Mouse (Mus musculus) liver, adult 10 weeks (tissue): ENCODE measurements around the gene BC030499. TPM values are rescaled to one million over a fixed set of nuclear protein-coding genes. Genes with fewer than 3 reads are reported as not detected.

ENCODE experiments used
- polyA plus RNA-seq: library from polyadenylated mRNA; stranded (reverse); fragments of 350-450 nt; fragmentation: Illumina TruSeq; extraction: RNeasy Lipid Tissue Mini Kit (QIAGEN cat#74804); gene quantifications from one replicate; pipeline ENCODE4 v1.2.3, GENCODE M21; 2014; ENCODE audit warnings: low read depth, low replicate concordance

The BC030499 gene
- 0.24 TPM for polyA plus RNA-seq

GRCm38 (mm10) chr11:78290654-78291053 lies at the start of gene BC030499:
Gene BC030499, plus strand, starts transcription at chr11:78290841.

DNA sequence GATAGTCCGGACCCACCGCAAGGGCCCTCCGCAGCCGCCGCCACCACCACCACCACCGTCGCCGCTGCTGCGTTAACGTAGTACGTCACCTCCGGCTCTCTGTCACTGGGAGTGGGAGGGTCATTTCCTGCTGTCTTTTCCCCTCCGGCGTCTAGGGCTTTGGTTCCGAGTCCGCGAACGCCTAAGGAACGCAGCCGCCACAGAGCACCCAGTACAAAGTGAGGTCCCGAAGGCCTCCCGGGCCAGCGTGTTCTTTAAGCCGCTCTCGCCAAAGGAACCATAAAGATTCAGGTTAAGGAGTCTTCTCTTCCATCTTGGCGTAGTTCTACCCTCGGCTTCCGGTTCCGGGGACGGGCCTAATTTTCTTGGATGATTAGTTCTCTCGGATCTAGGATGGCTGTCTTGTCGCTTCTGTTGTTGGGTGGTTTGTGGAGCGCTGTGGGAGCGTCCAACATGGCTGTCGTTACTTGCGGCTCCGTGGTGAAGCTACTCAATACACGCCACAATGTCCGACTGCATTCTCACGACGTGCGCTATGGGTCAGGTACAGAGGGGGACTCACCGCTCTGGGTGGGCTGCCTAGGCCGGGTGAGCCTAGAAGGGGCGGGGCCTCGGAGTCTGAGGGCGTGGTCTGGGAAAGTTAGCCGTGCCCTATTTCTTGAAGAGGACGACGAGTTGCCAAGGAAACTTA lies 44.9 kb upstream of the BC030499 start, which contains the start of the genes Sdf2 and Supt6:
Gene Sdf2, plus strand, starts transcription at position 120 of the 691 bp plus-strand sequence.
Gene Supt6, minus strand, starts transcription at position 361 of the 691 bp plus-strand sequence.

DNA sequence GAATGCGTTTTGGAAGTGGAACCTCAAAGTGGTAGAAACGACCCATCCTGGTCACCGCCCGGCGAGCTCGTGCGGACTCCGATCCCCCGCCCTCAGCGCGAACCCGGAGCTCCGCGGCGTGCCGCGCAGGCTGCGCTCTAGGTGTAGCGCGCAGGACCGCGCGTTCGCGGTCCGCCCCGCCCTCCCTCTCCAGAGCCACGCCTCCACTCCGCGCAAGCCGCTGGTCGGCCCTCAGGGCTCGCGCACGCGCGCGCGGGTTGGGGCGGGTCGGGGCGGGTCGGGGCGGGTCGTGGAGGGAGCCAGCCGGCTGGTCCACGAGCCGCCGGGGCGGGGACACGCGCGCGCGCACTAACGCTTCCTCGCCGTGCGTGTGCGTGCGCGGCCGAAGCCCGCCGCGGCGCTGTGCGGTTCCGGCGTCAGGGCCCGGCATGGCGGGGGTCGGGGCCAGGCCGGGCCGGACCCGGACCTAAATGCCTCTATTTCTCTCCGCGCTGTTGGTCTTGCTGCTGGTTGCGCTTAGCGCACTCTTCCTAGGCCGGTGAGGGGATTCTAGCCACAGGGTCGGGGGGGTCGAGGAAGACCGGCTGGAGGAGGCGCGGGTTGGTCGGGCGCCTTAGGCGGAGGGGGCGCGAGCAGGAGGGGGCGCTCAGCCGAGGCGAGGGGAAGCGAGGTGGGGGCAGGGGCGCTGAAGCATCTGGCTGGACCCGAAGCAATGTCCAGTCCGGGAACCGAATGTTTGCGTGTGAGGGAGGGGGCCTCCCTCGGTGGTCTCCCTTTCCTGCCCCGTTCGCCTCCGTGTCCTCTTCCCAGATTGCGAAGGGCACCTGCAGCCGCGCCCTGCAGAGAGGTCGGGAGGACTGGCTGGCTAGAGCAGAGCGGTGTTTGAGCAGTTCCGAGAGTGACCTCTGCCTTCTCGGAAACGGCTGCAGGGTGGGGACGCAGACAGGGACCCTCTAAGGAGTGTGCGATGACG lies 29.0 kb upstream of the BC030499 start, which contains the start of gene 2610507B11Rik:
Gene 2610507B11Rik, plus strand, starts transcription at position 373 of the 973 bp plus-strand sequence.

DNA sequence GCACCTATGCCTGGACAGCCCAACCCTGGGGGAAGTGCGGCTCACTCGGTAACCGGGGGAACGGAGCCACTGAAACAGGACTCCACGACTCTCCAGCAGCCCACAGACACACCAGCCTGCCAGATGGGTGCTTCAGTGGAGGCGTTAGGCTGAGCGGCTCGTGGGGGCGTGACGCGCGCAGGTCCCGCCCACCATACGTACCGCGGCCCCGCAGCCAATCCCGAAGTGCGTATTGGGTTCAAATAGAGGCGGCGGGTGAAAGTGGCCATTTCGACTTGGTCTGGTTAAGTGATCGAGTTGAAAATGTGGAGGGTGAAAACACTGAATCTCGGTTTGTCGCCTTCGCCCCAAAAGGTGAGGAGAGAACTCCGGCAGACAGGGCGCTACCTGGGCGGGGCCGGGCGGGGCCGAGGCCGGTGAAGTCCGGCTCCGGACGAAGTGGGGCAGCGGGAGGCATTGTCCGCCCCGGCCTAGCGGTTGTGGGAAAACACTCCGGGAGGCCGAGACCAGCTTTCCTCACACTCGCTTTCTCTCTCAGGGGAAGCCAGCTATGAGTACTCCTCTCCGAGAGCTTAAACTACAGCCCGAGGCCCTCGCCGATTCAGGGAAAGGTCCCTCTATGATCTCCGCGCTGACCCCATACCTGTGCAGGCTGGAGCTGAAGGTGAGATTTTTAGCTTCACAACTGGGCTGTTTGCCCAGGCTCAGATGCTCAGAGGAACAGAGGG lies 10.9 kb downstream of the BC030499 start, which contains the start of gene Spag5:
Gene Spag5, plus strand, starts transcription at position 173 of the 728 bp plus-strand sequence.

DNA sequence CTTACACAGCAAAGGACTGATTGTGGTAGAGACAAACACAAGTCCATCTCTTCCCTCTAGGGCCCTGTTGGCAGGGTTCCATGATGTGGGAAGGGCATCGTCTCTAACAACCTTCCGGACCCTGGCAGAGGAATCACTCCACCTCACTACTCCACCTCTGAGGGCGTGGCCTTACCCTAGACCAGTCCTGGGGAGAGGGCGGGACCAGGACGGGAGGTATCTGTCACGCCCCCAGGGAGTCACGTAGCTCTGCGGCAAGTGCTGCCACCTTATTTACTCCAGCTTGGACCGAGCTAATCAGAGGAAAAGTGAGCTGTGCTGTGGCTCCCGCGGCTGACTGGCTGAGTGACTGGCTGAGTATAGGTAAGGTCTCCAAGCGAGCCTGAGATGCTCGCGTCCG lies 32.2 kb downstream of the BC030499 start, which contains the start of gene Aldoc:
Gene Aldoc, plus strand, starts transcription at position 109 of the 400 bp plus-strand sequence.

GRCm38 (mm10) chr11:78327634-78328511 lies 37.2 kb downstream of the BC030499 start, which contains the start of gene Pigs:
Gene Pigs, plus strand, starts transcription at chr11:78328415.

GRCm38 (mm10) chr11:78343381-78344327 lies 53.0 kb downstream of the BC030499 start, which contains the start of gene Unc119:
Gene Unc119, plus strand, starts transcription at chr11:78343482.

Other genes starting within 250 kb of the BC030499 start
- gene Eral1, start 210.5 kb upstream of the BC030499 start, polyA plus RNA-seq, result 5.7 TPM
- gene Fam222b, start 196.2 kb upstream of the BC030499 start, polyA plus RNA-seq, result 6.3 TPM
- 1.1 TPM for gene Traf4, start 125.3 kb upstream of the BC030499 start, polyA plus RNA-seq
- 1.6 TPM for gene Nek8, start 114.2 kb upstream of the BC030499 start, polyA plus RNA-seq
- gene Tlcd1, start 114.1 kb upstream of the BC030499 start, polyA plus RNA-seq, result 33.9 TPM
- gene Rpl23a, start 107.3 kb upstream of the BC030499 start, polyA plus RNA-seq, result 310 TPM
- gene Rab34, start 102.4 kb upstream of the BC030499 start, polyA plus RNA-seq, result 1.7 TPM
- 1.3 TPM for gene Proca1, start 97.4 kb upstream of the BC030499 start, polyA plus RNA-seq
- gene Sdf2, start 45.1 kb upstream of the BC030499 start, polyA plus RNA-seq, result 21.3 TPM
- gene Supt6, start 44.9 kb upstream of the BC030499 start, polyA plus RNA-seq, result 5.8 TPM
- 48.4 TPM for gene 2610507B11Rik, start 29.1 kb upstream of the BC030499 start, polyA plus RNA-seq
- gene Spag5, start 10.7 kb downstream of the BC030499 start, polyA plus RNA-seq, result 0.32 TPM
- 10.4 TPM for gene Aldoc, start 32.1 kb downstream of the BC030499 start, polyA plus RNA-seq
- gene Pigs, start 37.6 kb downstream of the BC030499 start, polyA plus RNA-seq, result 1.4 TPM
- gene Unc119, start 52.6 kb downstream of the BC030499 start, polyA plus RNA-seq, result 0.58 TPM
- gene Foxn1, start 95.7 kb downstream of the BC030499 start, polyA plus RNA-seq, result not detected
- gene Slc13a2, start 131.4 kb downstream of the BC030499 start, polyA plus RNA-seq, result 0.45 TPM
- gene Slc46a1, start 174.9 kb downstream of the BC030499 start, polyA plus RNA-seq, result 4.4 TPM
- not detected for gene Sarm1, start 206.9 kb downstream of the BC030499 start, polyA plus RNA-seq
- gene Vtn, start 208.2 kb downstream of the BC030499 start, polyA plus RNA-seq, result 538 TPM
- gene Sebox, start 212.6 kb downstream of the BC030499 start, polyA plus RNA-seq, result not detected
- gene Tmem199, start 221.3 kb downstream of the BC030499 start, polyA plus RNA-seq, result 12.6 TPM
- 31.9 TPM for gene Poldip2, start 221.4 kb downstream of the BC030499 start, polyA plus RNA-seq
- 14.4 TPM for gene Tnfaip1, start 245.5 kb downstream of the BC030499 start, polyA plus RNA-seq
- 42.3 TPM for gene Ift20, start 245.5 kb downstream of the BC030499 start, polyA plus RNA-seq